Mouse (Mus musculus): ENCODE results near the gene Zfp12.
A peak's percentile ranks its signal among the peaks of the same experiment; 100 is the strongest.

The Zfp12 gene

GRCm38 (mm10) chr5:143268985-143269362, 34.0 kb downstream of the Zfp12 start:
- DNase-seq, result no peak

- DNase-seq, result peak; percentile 83
Observed at GRCm38 (mm10) chr5:143269363-143270150, 34.6 kb downstream of the Zfp12 start, which contains the start of gene Zfp316. TSS of gene Zfp316 (minus strand) at chr5:143270022.

- no peak for DNase-seq
Observed at GRCm38 (mm10) chr5:143270151-143270519, 35.2 kb downstream of the Zfp12 start.

GRCm38 (mm10) chr5:143271642-143272041, 36.7 kb downstream of the Zfp12 start:
- no peak for DNase-seq

GRCm38 (mm10) chr5:143272108-143272507, 37.1 kb downstream of the Zfp12 start:
- no peak for DNase-seq

GRCm38 (mm10) chr5:143272540-143273330, 37.8 kb downstream of the Zfp12 start:
- no peak for DNase-seq

- DNase-seq, result no peak
Observed at GRCm38 (mm10) chr5:143275761-143276160, 40.8 kb downstream of the Zfp12 start.

GRCm38 (mm10) chr5:143279247-143279646, 44.3 kb downstream of the Zfp12 start:
- DNase-seq, result no peak

GRCm38 (mm10) chr5:143284762-143285161, 49.8 kb downstream of the Zfp12 start:
- DNase-seq, result peak; percentile 22

- DNase-seq, result peak; percentile 9
Observed at GRCm38 (mm10) chr5:143287774-143288328, 52.9 kb downstream of the Zfp12 start.

GRCm38 (mm10) chr5:143288378-143288911, 53.5 kb downstream of the Zfp12 start:
- DNase-seq, result no peak

GRCm38 (mm10) chr5:143289299-143289698, 54.3 kb downstream of the Zfp12 start:
- DNase-seq, result no peak

GRCm38 (mm10) chr5:143292879-143293278, 57.9 kb downstream of the Zfp12 start:
- DNase-seq, result no peak

- peak; percentile 32 for DNase-seq
Observed at GRCm38 (mm10) chr5:143293404-143293803, 58.4 kb downstream of the Zfp12 start, which contains the start of gene Zfp853. TSS of gene Zfp853 (minus strand) at chr5:143293623.

GRCm38 (mm10) chr5:143294862-143295261, 59.9 kb downstream of the Zfp12 start:
- DNase-seq, result no peak

- no peak for DNase-seq
Observed at GRCm38 (mm10) chr5:143295330-143295729, 60.4 kb downstream of the Zfp12 start.

- peak; percentile 15 for DNase-seq
Observed at GRCm38 (mm10) chr5:143297986-143298385, 63.0 kb downstream of the Zfp12 start.

GRCm38 (mm10) chr5:143298391-143298790, 63.4 kb downstream of the Zfp12 start:
- no peak for DNase-seq
